Mouse (Mus musculus) gastrocnemius, adult 2 months (tissue): ENCODE measurements around the gene Magi2. TPM values are rescaled to one million over a fixed set of nuclear protein-coding genes. Genes with fewer than 3 reads are reported as not detected.
A peak's percentile ranks its signal among the peaks of the same experiment; 100 is the strongest.

Experiments
- DNase-seq: peaks from one replicate; pipeline ENCODE4 v3.0.0; 2022
- H3K27ac ChIP-seq: fragments of 200-600 bp; 2 replicates; pipeline ENCODE4 v1.8.1; 2022; ENCODE audit warnings: mild to moderate bottlenecking
- H3K4me3 ChIP-seq: fragments of 200-600 bp; 2 replicates; pipeline ENCODE4 v1.8.1; 2022; ENCODE audit warnings: mild to moderate bottlenecking, moderate library complexity
- CTCF ChIP-seq: fragments of 200-600 bp; IDR thresholded peaks from 2 replicates; pipeline ENCODE4 v1.8.1; 2022; ENCODE audit warnings: antibody characterized with exemption, mild to moderate bottlenecking, moderate library complexity
- intact Hi-C: fragments of 180-260 bp; cut with DNase I; formaldehyde crosslinking; loops from one replicate; pipeline ENCODE4 v1.15.1; 2025
- total RNA-seq, 2 experiments: library from RNA; stranded (reverse); gene quantifications; 2 replicates each; pipeline ENCODE4 v1.2.3; 2021

Magi2 gene
- total RNA-seq, 2 experiments from 2014 or later = 0.98 to 1.6 TPM

- Histone ChIP-seq H3K27ac (no peak overlapping the region), H3K4me3 (no peak overlapping the region)
- TF ChIP-seq CTCF = 0 out of 2 replicates have a peak, but pooled peaks have one; percentile 10
- DNase-seq = no peak
- intact Hi-C loops = no loop called here
These were observed 1426.8 kb downstream of the Magi2 start for GRCm38 (mm10) chr5:20653425-20654185.

- DNase-seq = no peak
- H3K4me3 ChIP-seq = no peak overlapping the region
- intact Hi-C loops = no loop called here
- TF ChIP-seq CTCF = no peak
- no peak overlapping the region for H3K27ac ChIP-seq
These were observed 1428.1 kb downstream of the Magi2 start for GRCm38 (mm10) chr5:20654766-20655472.

- no peak overlapping the region for H3K4me3 ChIP-seq
- H3K27ac ChIP-seq = no peak overlapping the region
- DNase-seq = no peak
- intact Hi-C loops = no loop called here
- TF ChIP-seq CTCF = no peak
These were observed 1430.2 kb downstream of the Magi2 start for GRCm38 (mm10) chr5:20657056-20657455.

GRCm38 (mm10) chr5:20667601-20668000, 1440.8 kb downstream of the Magi2 start:
- intact Hi-C loops = no loop called here
- no peak for DNase-seq
- no peak for TF ChIP-seq CTCF
- no peak overlapping the region for H3K27ac ChIP-seq
- H3K4me3 ChIP-seq = no peak overlapping the region

GRCm38 (mm10) chr5:20668736-20669355, 1442.0 kb downstream of the Magi2 start:
- TF ChIP-seq CTCF = no peak
- intact Hi-C loops = no loop called here
- H3K27ac ChIP-seq = no peak overlapping the region
- H3K4me3 ChIP-seq = no peak overlapping the region
- DNase-seq = no peak

- no peak overlapping the region for H3K4me3 ChIP-seq
- DNase-seq = no peak
- no peak for TF ChIP-seq CTCF
- no peak overlapping the region for H3K27ac ChIP-seq
- intact Hi-C loops = no loop called here
These were observed 1442.6 kb downstream of the Magi2 start for GRCm38 (mm10) chr5:20669456-20669855.

- intact Hi-C loops = no loop called here
- no peak for TF ChIP-seq CTCF
- no peak overlapping the region for H3K4me3 ChIP-seq
- H3K27ac ChIP-seq = peak overlapping the region; percentile 77
- peak; percentile 56 for DNase-seq
These were observed 1445.0 kb downstream of the Magi2 start for GRCm38 (mm10) chr5:20671826-20672225.

GRCm38 (mm10) chr5:20674523-20674922, 1447.7 kb downstream of the Magi2 start:
- DNase-seq = peak; percentile 71
- TF ChIP-seq CTCF = no peak
- no peak overlapping the region for H3K4me3 ChIP-seq
- intact Hi-C loops = no loop called here
- peak overlapping the region; percentile 71 for H3K27ac ChIP-seq

- DNase-seq = no peak
- TF ChIP-seq CTCF = no peak
- intact Hi-C loops = no loop called here
- H3K4me3 ChIP-seq = no peak overlapping the region
- no peak overlapping the region for H3K27ac ChIP-seq
These were observed 1448.4 kb downstream of the Magi2 start for GRCm38 (mm10) chr5:20675163-20675665.

GRCm38 (mm10) chr5:20676193-20676871, 1449.5 kb downstream of the Magi2 start:
- Histone ChIP-seq H3K4me3 (no peak overlapping the region), H3K27ac (no peak overlapping the region)
- intact Hi-C loops = no loop called here
- TF ChIP-seq CTCF = no peak
- no peak for DNase-seq

- intact Hi-C loops = no loop called here
- no peak overlapping the region for H3K27ac ChIP-seq
- H3K4me3 ChIP-seq = no peak overlapping the region
- DNase-seq = no peak
- TF ChIP-seq CTCF = no peak
These were observed 1450.4 kb downstream of the Magi2 start for GRCm38 (mm10) chr5:20677246-20677645.

- no peak for TF ChIP-seq CTCF
- H3K4me3 ChIP-seq = no peak overlapping the region
- intact Hi-C loops = no loop called here
- no peak for DNase-seq
- no peak overlapping the region for H3K27ac ChIP-seq
These were observed 1451.7 kb downstream of the Magi2 start for GRCm38 (mm10) chr5:20678573-20678972.
